Mouse (Mus musculus) stomach, postnatal 0 days (tissue): ENCODE results near the gene Arhgef10l. TPM values are rescaled to one million over a fixed set of nuclear protein-coding genes. Genes with fewer than 3 reads are reported as not detected.
A peak's percentile ranks its signal among the peaks of the same experiment; 100 is the strongest.

Source experiments
- ATAC-seq: fragments of 200-750 bp; cut with Nextera tagmentation; 2 replicates; pipeline ENCODE4 v1.8.0; 2017; ENCODE audit not compliant: low FRiP score, low TSS enrichment
- DNase-seq: peaks from one replicate; pipeline ENCODE4 v3.0.0-alpha.2; 2016; ENCODE audit warnings: low spot score
- H3K27ac ChIP-seq: fragments of 300-500 bp; sonication (generic); replicated peaks from 2 replicates; pipeline ENCODE4 v1.5.1; 2014; ENCODE audit warnings: mild to moderate bottlenecking, control low read depth
- H3K27me3 ChIP-seq: fragments of 300-500 bp; sonication (generic); 2 replicates; pipeline ENCODE4 v1.6.1; 2014; ENCODE audit warnings: low read length; ENCODE audit not compliant: control insufficient read depth, insufficient read depth
- H3K36me3 ChIP-seq: fragments of 300-500 bp; sonication (generic); 2 replicates; pipeline ENCODE4 v1.6.1; 2014; ENCODE audit warnings: low read length, mixed read lengths; ENCODE audit not compliant: control insufficient read depth, insufficient read depth
- H3K4me1 ChIP-seq: fragments of 300-500 bp; sonication (generic); replicated peaks from 2 replicates; pipeline ENCODE4 v1.6.1; 2014; ENCODE audit warnings: antibody characterized with exemption; ENCODE audit not compliant: control insufficient read depth, insufficient read depth
- H3K4me2 ChIP-seq: fragments of 300-500 bp; sonication (generic); replicated peaks from 2 replicates; pipeline ENCODE4 v1.6.1; 2014; ENCODE audit warnings: low read depth, mild to moderate bottlenecking, control low read depth, moderate library complexity
- H3K4me3 ChIP-seq: fragments of 300-500 bp; sonication (generic); 2 replicates; pipeline ENCODE4 v1.5.1; 2014; ENCODE audit warnings: low read depth, low read length, control low read depth
- H3K9ac ChIP-seq: fragments of 300-500 bp; sonication (generic); 2 replicates; pipeline ENCODE4 v1.6.1; 2014; ENCODE audit warnings: mild to moderate bottlenecking, low read length, control low read depth, mixed read lengths
- H3K9me3 ChIP-seq: fragments of 300-500 bp; sonication (generic); 2 replicates; pipeline ENCODE4 v1.6.1; 2016; ENCODE audit warnings: low read length; ENCODE audit not compliant: control insufficient read depth
- CTCF ChIP-seq: IDR thresholded peaks from 2 replicates; pipeline ENCODE4 v1.5.1; 2016; ENCODE audit warnings: antibody characterized with exemption, low read depth, mild to moderate bottlenecking, moderate library complexity
- EP300 ChIP-seq: optimal IDR thresholded peaks from 2 replicates; pipeline ENCODE3; 2016; ENCODE audit warnings: antibody characterized with exemption
- WGBS: fragments of 180-500 bp; shearing (Covaris S2); extraction: QIAGEN DNeasy Blood & Tissue Kit; methylation state at CpG from one replicate; pipeline ENCODE4 v1.1.7; 2014; 5-methylcytosine and 5-hydroxymethylcytosine counted together
- polyA plus RNA-seq: library from polyadenylated mRNA; unstranded; fragments of >200 nt; fragmentation: Nextera tagmentation; extraction: Ambion mirVana; gene quantifications from 2 replicates; pipeline ENCODE4 v1.2.1, GENCODE M21; 2015

Arhgef10l gene
- polyA plus RNA-seq, 1 experiment from 2014 or later = 11.3 TPM

DNA sequence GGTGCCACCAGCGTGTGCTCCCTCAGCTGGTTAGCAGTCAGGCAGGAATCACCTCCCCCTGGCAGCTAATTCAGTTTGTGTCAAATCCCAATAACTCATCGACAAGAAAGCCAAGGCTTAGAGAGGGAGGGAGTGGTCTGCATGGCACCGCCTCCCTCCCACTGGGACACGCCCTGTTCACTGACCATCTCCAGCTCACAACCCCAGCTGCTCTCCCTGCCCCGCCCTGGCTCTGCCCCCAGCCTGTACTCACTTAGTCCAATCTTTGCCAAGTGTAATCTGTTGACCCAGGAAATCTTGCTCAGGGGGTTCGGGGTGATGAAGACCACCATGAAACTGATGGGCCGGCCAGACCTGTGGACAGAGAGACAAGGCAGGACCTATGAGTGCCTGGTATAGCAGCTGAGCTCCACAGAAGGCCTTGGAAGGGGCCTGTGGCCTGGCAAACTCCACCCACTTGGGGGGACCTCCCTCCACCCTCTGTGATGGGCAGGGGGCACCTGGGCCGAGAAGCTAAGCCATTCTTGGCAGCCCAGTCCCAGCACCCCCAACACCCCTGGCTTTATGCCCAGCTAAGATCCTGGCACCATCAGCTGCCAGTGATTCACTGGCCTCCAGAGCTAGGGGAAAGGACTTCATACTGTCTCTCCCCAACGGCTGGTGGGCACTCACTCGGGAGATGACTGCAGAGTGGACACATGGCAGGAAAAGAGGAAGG is 103.2 kb downstream of the Arhgef10l start:
- no peaks in the 10 kb centered on the region for H3K27me3 ChIP-seq
- H3K4me1 ChIP-seq = no peaks in the 10 kb centered on the region
- ATAC-seq (peak; percentile 56; the same call in 1 of the 2 replicates), DNase-seq (peak; percentile 40)
- H3K4me2 ChIP-seq = no peak overlapping the region
- TF ChIP-seq EP300 (no peak), CTCF (no peak)
- no peak overlapping the region for H3K27ac ChIP-seq
- no peak overlapping the region for H3K4me3 ChIP-seq
- 63% methylated on average over 10 of the region's 10 CpGs for WGBS
- no peak overlapping the region for H3K9ac ChIP-seq
- H3K9me3 ChIP-seq = no peaks in the 10 kb centered on the region
- H3K36me3 ChIP-seq = peaks cover 13% of the 10 kb centered on the region; the same call in 1 of the 2 replicates

- no peaks in the 10 kb centered on the region for H3K4me1 ChIP-seq
- DNase-seq = no peak
- ATAC-seq = no peak
- no peak overlapping the region for H3K9ac ChIP-seq
- H3K4me2 ChIP-seq = no peak overlapping the region
- WGBS = 97% methylated on average over 3 of the region's 3 CpGs
- H3K36me3 ChIP-seq = peaks cover 10% of the 10 kb centered on the region; the same call in 1 of the 2 replicates
- no peaks in the 10 kb centered on the region for H3K9me3 ChIP-seq
- TF ChIP-seq CTCF (peak; percentile 40), EP300 (no peak)
- no peak overlapping the region for H3K27ac ChIP-seq
- no peaks in the 10 kb centered on the region for H3K27me3 ChIP-seq
- H3K4me3 ChIP-seq = no peak overlapping the region
These were observed 104.1 kb downstream of the Arhgef10l start for GRCm38 (mm10) chr4:140561744-140562143.

DNA sequence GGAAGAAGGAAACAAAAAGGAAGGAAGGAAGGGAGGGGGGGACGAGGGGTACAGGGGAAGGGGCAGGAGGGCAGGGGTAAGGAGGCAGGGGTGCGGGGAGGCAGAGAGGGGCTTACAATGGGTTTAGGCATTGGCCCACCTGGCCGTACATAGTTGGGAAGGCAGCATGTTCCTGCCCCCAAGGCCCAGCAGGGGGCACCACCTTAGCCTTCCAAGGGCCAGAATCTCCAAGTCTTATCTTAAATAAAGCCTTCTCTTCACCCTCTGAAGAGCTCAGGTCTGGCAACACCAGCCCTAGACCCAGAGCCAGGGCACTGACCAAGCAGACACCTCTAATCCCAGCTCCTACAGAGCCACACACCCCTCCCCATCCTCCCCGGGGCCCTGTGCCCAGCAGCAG is 106.0 kb downstream of the Arhgef10l start:
- peaks cover 12% of the 10 kb centered on the region; the same call in 1 of the 2 replicates for H3K36me3 ChIP-seq
- H3K27me3 ChIP-seq = no peaks in the 10 kb centered on the region
- no peak overlapping the region for H3K4me3 ChIP-seq
- H3K4me1 ChIP-seq = no peaks in the 10 kb centered on the region
- H3K9me3 ChIP-seq = no peaks in the 10 kb centered on the region
- no peak overlapping the region for H3K4me2 ChIP-seq
- peak; percentile 53 for TF ChIP-seq CTCF
- TF ChIP-seq EP300 = no peak
- ATAC-seq = no peak
- DNase-seq = no peak
- no peak overlapping the region for H3K27ac ChIP-seq
- no peak overlapping the region for H3K9ac ChIP-seq
- WGBS = 87% methylated on average over 3 of the region's 4 CpGs

DNA sequence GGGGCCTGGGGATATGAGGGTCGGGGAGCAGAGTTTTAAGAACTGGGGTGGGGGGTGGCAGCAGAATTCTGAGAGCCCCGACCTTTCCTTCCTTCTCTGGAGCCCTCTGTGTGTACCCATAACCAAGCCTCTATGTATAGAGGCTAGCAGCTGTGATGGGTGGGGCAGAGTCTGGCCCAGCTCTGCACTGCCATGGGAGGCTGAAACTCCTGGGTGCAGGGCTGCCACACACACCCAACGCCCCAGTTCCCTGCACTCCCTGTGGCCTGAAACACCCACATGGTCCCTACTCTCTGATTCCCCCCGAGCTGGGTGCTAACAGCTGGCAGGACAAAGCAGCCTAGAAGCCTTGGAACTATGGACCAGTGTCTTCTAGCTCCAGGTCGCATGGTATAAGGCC is 107.6 kb downstream of the Arhgef10l start:
- DNase-seq (no peak), ATAC-seq (no peak)
- Histone ChIP-seq H3K9ac (no peak overlapping the region), H3K4me3 (no peak overlapping the region), H3K27me3 (no peaks in the 10 kb centered on the region), H3K36me3 (peaks cover 12% of the 10 kb centered on the region; the same call in 1 of the 2 replicates), H3K27ac (no peak overlapping the region), H3K9me3 (no peaks in the 10 kb centered on the region), H3K4me2 (no peak overlapping the region), H3K4me1 (no peaks in the 10 kb centered on the region)
- 71% methylated on average over 5 of the region's 5 CpGs for WGBS
- TF ChIP-seq CTCF (no peak), EP300 (no peak)

GRCm38 (mm10) chr4:140556561-140556960 is 109.3 kb downstream of the Arhgef10l start:
- no peak for TF ChIP-seq CTCF
- TF ChIP-seq EP300 = no peak
- H3K4me1 ChIP-seq = no peaks in the 10 kb centered on the region
- no peak overlapping the region for H3K9ac ChIP-seq
- no peaks in the 10 kb centered on the region for H3K9me3 ChIP-seq
- 90% methylated on average over 10 of the region's 10 CpGs for WGBS
- no peak overlapping the region for H3K4me3 ChIP-seq
- H3K27ac ChIP-seq = no peak overlapping the region
- peaks cover 4% of the 10 kb centered on the region; the same call in 1 of the 2 replicates for H3K36me3 ChIP-seq
- H3K4me2 ChIP-seq = no peak overlapping the region
- H3K27me3 ChIP-seq = no peaks in the 10 kb centered on the region
- no peak for ATAC-seq
- no peak for DNase-seq

GRCm38 (mm10) chr4:140555273-140555672 is 110.5 kb downstream of the Arhgef10l start:
- WGBS = 45% methylated on average over 7 of the region's 7 CpGs
- H3K36me3 ChIP-seq = peaks cover 11% of the 10 kb centered on the region; the same call in 1 of the 2 replicates
- ATAC-seq (no peak), DNase-seq (peak; percentile 67)
- no peak overlapping the region for H3K27ac ChIP-seq
- H3K4me1 ChIP-seq = no peaks in the 10 kb centered on the region
- H3K9ac ChIP-seq = no peak overlapping the region
- H3K27me3 ChIP-seq = no peaks in the 10 kb centered on the region
- no peak overlapping the region for H3K4me3 ChIP-seq
- TF ChIP-seq CTCF (peak; percentile 81), EP300 (no peak)
- no peak overlapping the region for H3K4me2 ChIP-seq
- H3K9me3 ChIP-seq = no peaks in the 10 kb centered on the region
